Mouse (Mus musculus): ENCODE data around the gene Nab1. TPM values are rescaled to one million over a fixed set of nuclear protein-coding genes. Genes with fewer than 3 reads are reported as not detected.

Nab1 gene
- polyA plus RNA-seq, 1 experiment from 2014 or later, result 20.4 TPM

DNA sequence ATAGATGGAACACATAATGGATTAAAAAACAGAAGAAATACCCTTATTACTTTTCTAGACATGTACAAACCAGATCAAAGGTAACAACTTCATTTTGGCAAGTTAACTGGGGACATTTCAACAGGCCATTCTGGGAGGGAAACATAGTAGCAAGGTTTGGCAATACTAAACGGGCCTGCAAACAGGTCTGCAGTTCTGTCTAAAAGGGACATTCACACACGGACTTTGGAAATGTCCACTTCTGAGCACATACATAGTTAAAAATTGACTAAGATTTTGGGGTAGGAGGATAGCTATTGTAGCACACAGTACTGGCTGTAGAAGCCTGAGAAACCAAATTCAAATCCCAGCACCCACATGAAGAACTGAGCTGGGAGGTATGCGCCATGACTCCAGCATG lies 34.6 kb downstream of the Nab1 start:
- no peak overlapping the region for H3K4me3 ChIP-seq
- no peaks in the 10 kb centered on the region for H3K27me3 ChIP-seq (ENCODE audit: insufficient read depth, poor library complexity, severe bottlenecking)
- no peaks in the 10 kb centered on the region for H3K9me3 ChIP-seq
- H3K27ac ChIP-seq, result no peak overlapping the region
- no peak for DNase-seq (ENCODE audit: low spot score)
- 88% methylated on average over 3 of the region's 3 CpGs for WGBS
- peaks cover 47% of the 10 kb centered on the region for H3K36me3 ChIP-seq
- no peaks in the 10 kb centered on the region for H3K4me1 ChIP-seq

GRCm38 (mm10) chr1:52465264-52465663 lies 35.2 kb downstream of the Nab1 start:
- 85% methylated on average over 3 of the region's 3 CpGs for WGBS
- no peaks in the 10 kb centered on the region for H3K9me3 ChIP-seq
- H3K36me3 ChIP-seq, result peaks cover 43% of the 10 kb centered on the region
- no peak overlapping the region for H3K27ac ChIP-seq
- no peaks in the 10 kb centered on the region for H3K27me3 ChIP-seq (ENCODE audit: insufficient read depth, poor library complexity, severe bottlenecking)
- no peak overlapping the region for H3K4me3 ChIP-seq
- DNase-seq (ENCODE audit: low spot score), result no peak
- H3K4me1 ChIP-seq, result no peaks in the 10 kb centered on the region

DNA sequence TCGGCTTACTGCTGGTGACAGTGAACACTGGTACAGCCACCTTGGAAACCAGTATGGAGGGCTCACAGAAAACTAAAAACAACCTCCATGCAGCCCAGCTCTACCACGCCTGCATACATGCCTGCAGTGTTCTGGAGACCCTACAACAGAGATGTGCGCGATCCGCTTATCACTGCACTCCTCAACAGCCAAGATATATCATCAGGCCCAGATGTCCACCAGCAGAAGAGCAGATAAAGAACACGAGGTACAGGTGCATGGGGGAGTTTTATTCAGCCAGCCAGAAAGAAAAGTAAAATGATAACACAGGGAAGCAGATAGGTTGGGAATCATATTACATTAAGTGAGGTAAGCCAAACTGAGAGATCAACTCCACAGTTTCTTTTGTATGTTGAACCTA lies 37.2 kb downstream of the Nab1 start:
- H3K9me3 ChIP-seq, result no peaks in the 10 kb centered on the region
- H3K36me3 ChIP-seq, result peaks cover 55% of the 10 kb centered on the region
- no peak overlapping the region for H3K4me3 ChIP-seq
- 65% methylated on average over 6 of the region's 6 CpGs for WGBS
- no peaks in the 10 kb centered on the region for H3K27me3 ChIP-seq (ENCODE audit: insufficient read depth, poor library complexity, severe bottlenecking)
- no peak overlapping the region for H3K27ac ChIP-seq
- DNase-seq (ENCODE audit: low spot score), result no peak
- no peaks in the 10 kb centered on the region for H3K4me1 ChIP-seq

GRCm38 (mm10) chr1:52456571-52456970 lies 43.9 kb downstream of the Nab1 start:
- peak; percentile 77 for DNase-seq (ENCODE audit: low spot score)
- Histone ChIP-seq H3K4me1 (peaks cover 14% of the 10 kb centered on the region), H3K36me3 (peaks cover 25% of the 10 kb centered on the region), H3K27ac (0 out of 2 replicates have a peak overlapping the region, but pooled peaks have one; percentile 36), H3K4me3 (no peak overlapping the region), H3K27me3 (ENCODE audit: insufficient read depth, poor library complexity, severe bottlenecking) (no peaks in the 10 kb centered on the region), H3K9me3 (no peaks in the 10 kb centered on the region)
- 24% methylated on average over 7 of the region's 7 CpGs for WGBS

GRCm38 (mm10) chr1:52454509-52455001 lies 45.9 kb downstream of the Nab1 start:
- H3K4me1 ChIP-seq, result peaks cover 14% of the 10 kb centered on the region
- no peak for DNase-seq (ENCODE audit: low spot score)
- H3K27ac ChIP-seq, result no peak overlapping the region
- H3K4me3 ChIP-seq, result no peak overlapping the region
- no peaks in the 10 kb centered on the region for H3K9me3 ChIP-seq
- no peaks in the 10 kb centered on the region for H3K27me3 ChIP-seq (ENCODE audit: insufficient read depth, poor library complexity, severe bottlenecking)
- peaks cover 16% of the 10 kb centered on the region for H3K36me3 ChIP-seq
- 60% methylated on average over 3 of the region's 3 CpGs for WGBS

DNA sequence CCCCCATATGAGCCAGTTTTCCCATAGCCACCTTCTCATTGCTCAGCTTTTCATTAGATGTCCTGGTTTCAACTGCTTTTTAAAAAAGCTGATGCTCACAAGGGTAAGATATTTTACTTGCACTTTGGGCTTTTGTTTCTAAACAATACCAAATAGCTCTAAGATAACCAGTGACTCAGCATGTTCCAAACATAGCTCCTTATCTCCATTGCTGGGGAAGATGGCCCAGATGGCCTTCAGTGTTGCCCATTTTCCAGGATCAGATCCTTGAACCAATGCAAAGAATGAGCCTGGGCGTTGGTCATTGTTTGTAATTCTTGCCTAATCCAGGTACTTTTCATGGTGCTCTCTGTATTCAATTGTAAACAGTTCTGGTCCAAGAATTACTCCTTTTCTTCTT lies 49.1 kb downstream of the Nab1 start:
- WGBS, result 53% methylated on average over 1 of the region's 1 CpGs
- Histone ChIP-seq H3K27me3 (ENCODE audit: insufficient read depth, poor library complexity, severe bottlenecking) (no peaks in the 10 kb centered on the region), H3K36me3 (no peaks in the 10 kb centered on the region), H3K9me3 (no peaks in the 10 kb centered on the region), H3K4me3 (no peak overlapping the region), H3K27ac (no peak overlapping the region), H3K4me1 (peaks cover 7% of the 10 kb centered on the region)
- DNase-seq (ENCODE audit: low spot score), result no peak

- WGBS, result 36% methylated on average over 6 of the region's 6 CpGs
- Histone ChIP-seq H3K36me3 (no peaks in the 10 kb centered on the region), H3K27me3 (ENCODE audit: insufficient read depth, poor library complexity, severe bottlenecking) (no peaks in the 10 kb centered on the region), H3K4me1 (peaks cover 7% of the 10 kb centered on the region), H3K4me3 (no peak overlapping the region), H3K27ac (no peak overlapping the region), H3K9me3 (no peaks in the 10 kb centered on the region)
- DNase-seq (ENCODE audit: low spot score), result no peak
Observed at GRCm38 (mm10) chr1:52435856-52436255, 64.6 kb downstream of the Nab1 start.

DNA sequence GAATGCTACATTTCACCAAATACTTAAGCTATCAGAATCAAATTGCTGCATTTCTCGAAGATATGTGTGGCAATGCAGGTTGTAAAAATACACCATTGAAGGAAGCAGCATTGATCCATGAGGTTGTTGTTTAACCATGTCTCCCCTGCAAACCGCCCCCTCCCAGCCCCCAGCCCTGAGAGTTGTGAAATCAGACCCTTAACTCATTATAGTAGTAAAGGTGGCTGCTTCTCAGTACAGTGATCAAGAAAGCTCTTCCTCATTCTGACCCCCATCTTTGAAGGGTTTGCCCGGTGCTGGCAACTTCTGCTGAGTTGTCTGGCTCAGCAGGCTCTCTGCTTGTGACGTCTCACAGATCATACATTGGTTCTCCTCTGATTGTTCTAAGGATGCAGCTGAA lies 66.4 kb downstream of the Nab1 start:
- DNase-seq (ENCODE audit: low spot score), result no peak
- Histone ChIP-seq H3K4me1 (peaks cover 7% of the 10 kb centered on the region), H3K4me3 (no peak overlapping the region), H3K36me3 (no peaks in the 10 kb centered on the region), H3K9me3 (no peaks in the 10 kb centered on the region), H3K27ac (no peak overlapping the region), H3K27me3 (ENCODE audit: insufficient read depth, poor library complexity, severe bottlenecking) (no peaks in the 10 kb centered on the region)
- WGBS, result 78% methylated on average over 4 of the region's 4 CpGs

GRCm38 (mm10) chr1:52431806-52432205 lies 68.7 kb downstream of the Nab1 start:
- Histone ChIP-seq H3K9me3 (no peaks in the 10 kb centered on the region), H3K27ac (no peak overlapping the region), H3K4me1 (peaks cover 7% of the 10 kb centered on the region), H3K4me3 (no peak overlapping the region), H3K27me3 (ENCODE audit: insufficient read depth, poor library complexity, severe bottlenecking) (no peaks in the 10 kb centered on the region), H3K36me3 (no peaks in the 10 kb centered on the region)
- WGBS, result 85% methylated on average over 8 of the region's 8 CpGs
- no peak for DNase-seq (ENCODE audit: low spot score)

DNA sequence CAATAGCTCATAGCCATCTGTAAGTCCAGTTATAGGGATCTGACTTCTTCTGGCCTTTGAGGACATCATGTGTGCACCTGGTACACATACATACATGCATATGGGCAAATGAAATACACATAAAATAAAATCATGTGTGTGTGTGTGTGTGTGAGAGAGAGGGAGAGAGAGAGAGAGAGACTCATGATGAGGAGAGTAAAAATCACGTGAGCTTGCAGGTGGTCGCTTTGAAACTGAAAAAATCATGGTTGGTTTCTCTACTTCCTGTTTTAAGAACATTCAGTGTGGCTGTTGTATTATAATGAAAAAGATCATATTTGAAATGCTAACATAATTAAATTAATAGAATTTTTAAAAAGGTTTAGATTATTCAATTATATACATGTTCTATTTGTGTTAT lies 69.9 kb downstream of the Nab1 start:
- Histone ChIP-seq H3K9me3 (no peaks in the 10 kb centered on the region), H3K27me3 (ENCODE audit: insufficient read depth, poor library complexity, severe bottlenecking) (no peaks in the 10 kb centered on the region), H3K4me3 (no peak overlapping the region), H3K36me3 (no peaks in the 10 kb centered on the region), H3K27ac (no peak overlapping the region), H3K4me1 (peaks cover 1% of the 10 kb centered on the region)
- 85% methylated on average over 2 of the region's 2 CpGs for WGBS
- DNase-seq (ENCODE audit: low spot score), result no peak

- Histone ChIP-seq H3K4me1 (no peaks in the 10 kb centered on the region), H3K9me3 (no peaks in the 10 kb centered on the region), H3K36me3 (no peaks in the 10 kb centered on the region), H3K4me3 (no peak overlapping the region), H3K27ac (no peak overlapping the region), H3K27me3 (ENCODE audit: insufficient read depth, poor library complexity, severe bottlenecking) (no peaks in the 10 kb centered on the region)
- no peak for DNase-seq (ENCODE audit: low spot score)
- WGBS, result 46% methylated on average over 1 of the region's 1 CpGs
Observed at GRCm38 (mm10) chr1:52430116-52430515, 70.4 kb downstream of the Nab1 start.

GRCm38 (mm10) chr1:52427841-52428464 lies 72.5 kb downstream of the Nab1 start:
- Histone ChIP-seq H3K4me3 (no peak overlapping the region), H3K27me3 (ENCODE audit: insufficient read depth, poor library complexity, severe bottlenecking) (no peaks in the 10 kb centered on the region), H3K9me3 (no peaks in the 10 kb centered on the region), H3K36me3 (no peaks in the 10 kb centered on the region), H3K4me1 (no peaks in the 10 kb centered on the region), H3K27ac (no peak overlapping the region)
- WGBS, result 73% methylated on average over 2 of the region's 2 CpGs
- DNase-seq (ENCODE audit: low spot score), result no peak

- H3K36me3 ChIP-seq, result no peaks in the 10 kb centered on the region
- H3K27ac ChIP-seq, result no peak overlapping the region
- H3K27me3 ChIP-seq (ENCODE audit: insufficient read depth, poor library complexity, severe bottlenecking), result no peaks in the 10 kb centered on the region
- DNase-seq (ENCODE audit: low spot score), result no peak
- 49% methylated on average over 1 of the region's 1 CpGs for WGBS
- peaks cover 8% of the 10 kb centered on the region; the same call in 1 of the 2 replicates for H3K4me1 ChIP-seq
- H3K9me3 ChIP-seq, result no peaks in the 10 kb centered on the region
- H3K4me3 ChIP-seq, result no peak overlapping the region
Observed at GRCm38 (mm10) chr1:52423846-52424245, 76.6 kb downstream of the Nab1 start.

GRCm38 (mm10) chr1:52423057-52423456 lies 77.4 kb downstream of the Nab1 start:
- peaks cover 8% of the 10 kb centered on the region; the same call in 1 of the 2 replicates for H3K4me1 ChIP-seq
- no peak for DNase-seq (ENCODE audit: low spot score)
- H3K27me3 ChIP-seq (ENCODE audit: insufficient read depth, poor library complexity, severe bottlenecking), result no peaks in the 10 kb centered on the region
- H3K9me3 ChIP-seq, result no peaks in the 10 kb centered on the region
- H3K36me3 ChIP-seq, result no peaks in the 10 kb centered on the region
- WGBS, result 88% methylated on average over 2 of the region's 2 CpGs
- no peak overlapping the region for H3K27ac ChIP-seq
- H3K4me3 ChIP-seq, result no peak overlapping the region
